Comparison of ENCODE assay signal across 11 mouse cellular contexts in the genomic region with DNA sequence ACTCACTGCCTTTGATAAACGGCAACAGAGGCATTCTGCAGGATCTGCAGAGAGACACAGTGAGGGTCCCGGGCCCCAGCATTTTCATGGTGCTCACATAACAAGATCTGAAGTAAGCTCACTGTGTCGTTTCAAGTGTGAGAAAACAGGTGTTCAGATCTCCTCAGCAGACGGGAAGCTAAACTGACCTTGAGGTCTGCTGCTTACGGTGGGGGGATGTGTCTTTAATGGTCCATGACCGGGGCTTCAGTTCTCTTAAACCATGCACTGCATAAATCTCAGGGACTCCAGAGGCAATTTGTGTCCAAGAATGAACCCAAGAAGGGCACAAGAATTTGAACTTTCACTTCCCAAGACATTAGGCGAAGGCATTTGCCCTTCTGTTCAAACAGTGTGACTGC.
DNase-seq lines count a peak whose midpoint lies in the region; ATAC-seq lines count a peak whose summit lies in the region.
"Had no signal": no experiment of that assay in that cellular context is flagged by ENCODE, and none has a peak within 500 bp of the region (broad histone marks: within the 10 kb centered on the region; RNA-seq: fewer than 3 reads in every experiment).

No protein-coding gene starts in this region.

- H3K27me3 ChIP-seq in midbrain, embryonic 10.5 days (ENCODE audit: low read depth, poor library complexity, severe bottlenecking): no peaks in the 10 kb centered on the region
- H3K27me3 ChIP-seq in midbrain, embryonic 16.5 days (ENCODE audit: control insufficient read depth, insufficient read depth, low read depth, low read length): no peaks in the 10 kb centered on the region
- no peaks in the 10 kb centered on the region for H3K27me3 ChIP-seq in embryonic facial prominence, embryonic 11.5 days (ENCODE audit: control insufficient read depth, insufficient read depth, low read length)
- no peaks in the 10 kb centered on the region for H3K27me3 ChIP-seq in neural tube, embryonic 13.5 days

- intact Hi-C loops in heart, postnatal 36 days (cut with DNase I): no loop called here

- peak overlapping the region; percentile 66 for H3K27ac ChIP-seq in midbrain, embryonic 10.5 days (replicated peaks)
- no peak overlapping the region for H3K27ac ChIP-seq in midbrain, embryonic 16.5 days (ENCODE audit: low read length)
- H3K27ac ChIP-seq in embryonic facial prominence, embryonic 11.5 days (replicated peaks; ENCODE audit: low read depth, low read length): peak overlapping the region; percentile 52; the same call in 1 of the 2 replicates
- peak overlapping the region; percentile 28 for H3K27ac ChIP-seq in neural tube, embryonic 13.5 days (replicated peaks)

- H3K4me2 ChIP-seq in midbrain, embryonic 16.5 days (ENCODE audit: low read length): no peak overlapping the region
- no peak overlapping the region for H3K4me2 ChIP-seq in embryonic facial prominence, embryonic 11.5 days (ENCODE audit: low read depth, low read length)
- H3K4me2 ChIP-seq in neural tube, embryonic 13.5 days: no peak overlapping the region

- H3K4me3 ChIP-seq in midbrain, embryonic 10.5 days: no peak overlapping the region
- no peak overlapping the region for H3K4me3 ChIP-seq in midbrain, embryonic 16.5 days (ENCODE audit: low read depth, low read length)
- no peak overlapping the region for H3K4me3 ChIP-seq in embryonic facial prominence, embryonic 11.5 days (ENCODE audit: low read depth, low read length)
- H3K4me3 ChIP-seq in neural tube, embryonic 13.5 days: no peak overlapping the region

- no peak overlapping the region for H3K9ac ChIP-seq in midbrain, embryonic 16.5 days (ENCODE audit: low read depth, low read length)
- peak overlapping the region; percentile 13; the same call in 1 of the 2 replicates for H3K9ac ChIP-seq in embryonic facial prominence, embryonic 11.5 days (replicated peaks; ENCODE audit: low read length)
- H3K9ac ChIP-seq in neural tube, embryonic 13.5 days: no peak overlapping the region

- peak; percentile 28 for DNase-seq in midbrain, embryonic 10.5 days (ENCODE audit: low spot score)
- peak; percentile 70 for DNase-seq in embryonic facial prominence, embryonic 11.5 days (ENCODE audit: low spot score)
- peak; percentile 53 for DNase-seq in kidney, postnatal 14 days
- no peak for DNase-seq in heart, postnatal 36 days
- no peak for DNase-seq in adrenal gland, adult 2 months
- no peak for DNase-seq in cerebellum, adult 11 months
- DNase-seq: adrenal gland, postnatal 14 days; left cerebral cortex, postnatal 4 days had no signal

- H3K4me1 ChIP-seq in midbrain, embryonic 10.5 days: peaks cover 10% of the 10 kb centered on the region
- no peaks in the 10 kb centered on the region for H3K4me1 ChIP-seq in midbrain, embryonic 16.5 days (ENCODE audit: control insufficient read depth, insufficient read depth, low read length)
- H3K4me1 ChIP-seq in embryonic facial prominence, embryonic 11.5 days (ENCODE audit: control insufficient read depth, insufficient read depth, low read length): no peaks in the 10 kb centered on the region; the same call in 1 of the 2 replicates
- H3K4me1 ChIP-seq in neural tube, embryonic 13.5 days (replicated peaks): peaks cover 11% of the 10 kb centered on the region

- 28% methylated on average over 7 of the region's 7 CpGs for WGBS in midbrain, embryonic 10.5 days
- WGBS in midbrain, embryonic 16.5 days: 16% methylated on average over 7 of the region's 7 CpGs
- WGBS in embryonic facial prominence, embryonic 11.5 days: 13% methylated on average over 7 of the region's 7 CpGs
- 11% methylated on average over 7 of the region's 7 CpGs for WGBS in neural tube, embryonic 13.5 days

- H3K36me3 ChIP-seq in midbrain, embryonic 10.5 days: no peaks in the 10 kb centered on the region
- no peaks in the 10 kb centered on the region for H3K36me3 ChIP-seq in midbrain, embryonic 16.5 days (ENCODE audit: control insufficient read depth, insufficient read depth, low read length)
- H3K36me3 ChIP-seq in embryonic facial prominence, embryonic 11.5 days (replicated peaks; ENCODE audit: control insufficient read depth, insufficient read depth, low read depth, low read length): no peaks in the 10 kb centered on the region
- peaks cover 7% of the 10 kb centered on the region; the same call in 1 of the 2 replicates for H3K36me3 ChIP-seq in neural tube, embryonic 13.5 days

- no peaks in the 10 kb centered on the region for H3K9me3 ChIP-seq in midbrain, embryonic 10.5 days (replicated peaks)
- H3K9me3 ChIP-seq in midbrain, embryonic 16.5 days (replicated peaks; ENCODE audit: control insufficient read depth, low read length, poor library complexity, severe bottlenecking): no peaks in the 10 kb centered on the region
- no peaks in the 10 kb centered on the region for H3K9me3 ChIP-seq in embryonic facial prominence, embryonic 11.5 days (replicated peaks; ENCODE audit: control insufficient read depth, low read length)
- no peaks in the 10 kb centered on the region for H3K9me3 ChIP-seq in neural tube, embryonic 13.5 days

- ATAC-seq in midbrain, embryonic 16.5 days: no peak
- peak; percentile 76 for ATAC-seq in embryonic facial prominence, embryonic 11.5 days (replicated peaks; ENCODE audit: insufficient number of reproducible peaks, low FRiP score, low TSS enrichment, low read depth)
- peak; percentile 53 for ATAC-seq in neural tube, embryonic 13.5 days (ENCODE audit: low read depth)
- ATAC-seq: inflammation-experienced regulatory T-cells, adult 6 months had no signal

Comparison
In these comparisons a context has a peak if more than half of its experiments do, and no peak if none do; other contexts are left out.
1. DNase-seq: peak in midbrain, embryonic 10.5 days (single experiment), embryonic facial prominence, embryonic 11.5 days (single experiment) and kidney, postnatal 14 days (single experiment); none in heart, postnatal 36 days (0 of 2), adrenal gland, adult 2 months (single experiment) and cerebellum, adult 11 months (single experiment).